In genomic region chr3:129365919-129366318, GRCm38 (mm10) we compare ENCODE assay signal across 20 mouse cellular contexts. TPM values are rescaled to one million over a fixed set of nuclear protein-coding genes. Genes with fewer than 3 reads are reported as not detected.
"Had no signal": no experiment of that assay in that cellular context is flagged by ENCODE, and none has a peak within 500 bp of the region (broad histone marks: within the 10 kb centered on the region; RNA-seq: fewer than 3 reads in every experiment).

No protein-coding gene starts in this region.

- H3K36me3 ChIP-seq: lung, embryonic 15.5 days; midbrain, embryonic 15.5 days; neural tube, embryonic 12.5 days; stomach, embryonic 15.5 days had no signal

- H3K9me3 ChIP-seq: lung, embryonic 15.5 days; midbrain, embryonic 15.5 days; neural tube, embryonic 12.5 days; stomach, embryonic 15.5 days had no signal

- DNase-seq: liver, postnatal 0 days; lung, adult 2 months; lung, postnatal 14 days; lung, postnatal 36 days; right cerebral cortex, postnatal 14 days; thymus, adult 2 months; thymus, postnatal 25 days; thymus, postnatal 4 days had no signal

- H3K4me3 ChIP-seq: lung, embryonic 15.5 days; megakaryocyte, embryonic 14.5 days; midbrain, embryonic 15.5 days; neural tube, embryonic 12.5 days; stomach, embryonic 15.5 days had no signal

- ATAC-seq: liver, postnatal 0 days; lung, postnatal 0 days; midbrain, embryonic 15.5 days had no signal

- H3K4me2 ChIP-seq: lung, embryonic 15.5 days; midbrain, embryonic 11.5 days; midbrain, embryonic 15.5 days; neural tube, embryonic 12.5 days; stomach, embryonic 15.5 days had no signal

- H3K4me1 ChIP-seq: lung, embryonic 15.5 days; megakaryocyte, embryonic 14.5 days; midbrain, embryonic 15.5 days; neural tube, embryonic 12.5 days; stomach, embryonic 15.5 days had no signal

- H3K9ac ChIP-seq: liver, postnatal 0 days; lung, embryonic 15.5 days; midbrain, embryonic 15.5 days; neural tube, embryonic 12.5 days; stomach, embryonic 15.5 days had no signal

- H3K27me3 ChIP-seq: lung, embryonic 15.5 days; megakaryocyte, embryonic 14.5 days; midbrain, embryonic 15.5 days; neural tube, embryonic 12.5 days; stomach, embryonic 15.5 days had no signal

- H3K27ac ChIP-seq: lung, embryonic 15.5 days; macrophage; midbrain, embryonic 15.5 days; neural tube, embryonic 12.5 days; stomach, embryonic 15.5 days; stomach, postnatal 0 days had no signal

RNA-seq across cellular contexts. Expression of gene Enpep, which starts 33.4 kb away (rescaled TPM):
- total RNA-seq: megakaryocyte progenitor cell, adult 5-6 weeks; monocyte, adult 5-6 weeks; neutrophil, adult 5-6 weeks had no signal
- polyA plus RNA-seq: macrophage had no signal
